Mouse (Mus musculus) erythroblast, embryonic 14.5 days (primary cell): Measurements from ENCODE around the gene Ip6k3.

Experiments used
- GATA1 ChIP-seq: IDR thresholded peaks from 2 replicates; pipeline ENCODE4 v1.6.1; 2012; ENCODE audit warnings: low read length, inconsistent platforms, mixed read lengths
- TAL1 ChIP-seq: IDR thresholded peaks from 3 replicates; pipeline ENCODE4 v1.6.1; 2012; ENCODE audit warnings: low read length, inconsistent platforms, mixed read lengths

GRCm38 (mm10) chr17:27204075-27204909 lies 36.7 kb upstream of the Ip6k3 start, which contains the start of gene Lemd2:
- TF ChIP-seq GATA1, result no peak
- no peak for TF ChIP-seq TAL1
